Mouse (Mus musculus) kidney, postnatal 0 days (tissue): Measurements from ENCODE around the gene Spryd4. TPM values are rescaled to one million over a fixed set of nuclear protein-coding genes. Genes with fewer than 3 reads are reported as not detected.
"Not testable (repeated sequence)": the region's sequence is repeated elsewhere in the genome, so short reads cannot be mapped to it uniquely, and the experiment has no call there.

Source experiments
- ATAC-seq: fragments of 200-750 bp; cut with Nextera tagmentation; replicated peaks from 2 replicates; pipeline ENCODE4 v1.8.0; 2017; ENCODE audit warnings: low read depth, moderate number of reproducible peaks, moderate TSS enrichment, moderate library complexity; ENCODE audit not compliant: low FRiP score
- DNase-seq: peaks from one replicate; pipeline ENCODE4 v3.0.0-alpha.2; 2016; ENCODE audit warnings: low spot score
- H3K27ac ChIP-seq: fragments of 300-500 bp; sonication (generic); 2 replicates; pipeline ENCODE4 v1.5.1; 2014; ENCODE audit warnings: mild to moderate bottlenecking
- H3K27me3 ChIP-seq: fragments of 300-500 bp; sonication (generic); 2 replicates; pipeline ENCODE4 v1.6.1; 2014; ENCODE audit warnings: low read length, mixed read lengths; ENCODE audit not compliant: insufficient read depth
- H3K36me3 ChIP-seq: fragments of 300-500 bp; sonication (generic); 2 replicates; pipeline ENCODE4 v1.6.1; 2014; ENCODE audit warnings: low read length, mixed read lengths; ENCODE audit not compliant: insufficient read depth
- H3K4me1 ChIP-seq: fragments of 300-500 bp; sonication (generic); replicated peaks from 2 replicates; pipeline ENCODE4 v1.6.1; 2014; ENCODE audit warnings: antibody characterized with exemption, low read length, mixed read lengths; ENCODE audit not compliant: insufficient read depth
- H3K4me2 ChIP-seq: fragments of 300-500 bp; sonication (generic); 2 replicates; pipeline ENCODE4 v1.6.1; 2014; ENCODE audit warnings: mild to moderate bottlenecking, low read length, moderate library complexity, mixed read lengths
- H3K4me3 ChIP-seq: fragments of 300-500 bp; sonication (generic); replicated peaks from 2 replicates; pipeline ENCODE4 v1.5.1; 2014; ENCODE audit warnings: low read depth, low read length
- H3K9ac ChIP-seq: fragments of 300-500 bp; sonication (generic); 2 replicates; pipeline ENCODE4 v1.6.1; 2014; ENCODE audit warnings: low read depth, low read length
- H3K9me3 ChIP-seq: fragments of 300-500 bp; sonication (generic); replicated peaks from 2 replicates; pipeline ENCODE4 v1.6.1; 2016; ENCODE audit warnings: low read length, inconsistent platforms, mixed read lengths
- CTCF ChIP-seq: IDR thresholded peaks from 2 replicates; pipeline ENCODE4 v1.5.1; 2016; ENCODE audit warnings: antibody characterized with exemption, low read depth, mild to moderate bottlenecking, moderate library complexity
- whole genome bisulfite sequencing: fragments of 180-500 bp; shearing (Covaris S2); extraction: QIAGEN DNeasy Blood & Tissue Kit; methylation state at CpG from one replicate; pipeline ENCODE4 v1.1.7; 2014; 5-methylcytosine and 5-hydroxymethylcytosine counted together
- polyA plus RNA-seq: library from polyadenylated mRNA; unstranded; fragments of >200 nt; fragmentation: Nextera tagmentation; extraction: Ambion mirVana; gene quantifications from 2 replicates; pipeline ENCODE4 v1.2.1, GENCODE M21; 2015

The Spryd4 gene
- polyA plus RNA-seq, 1 experiment from 2014 or later = 35.1 TPM

GRCm38 (mm10) chr10:128175302-128175701, 36.3 kb downstream of the Spryd4 start:
- Histone ChIP-seq H3K4me1 (peaks cover 18% of the 10 kb centered on the region), H3K36me3 (no peaks in the 10 kb centered on the region), H3K27ac (peak overlapping the region; percentile 95), H3K9me3 (no peaks in the 10 kb centered on the region), H3K9ac (peak overlapping the region; percentile 76), H3K27me3 (no peaks in the 10 kb centered on the region), H3K4me2 (peak overlapping the region; percentile 79), H3K4me3 (peak overlapping the region; percentile 61)
- no peak for TF ChIP-seq CTCF
- ATAC-seq (no peak), DNase-seq (no peak)
- WGBS = 5% methylated on average over 3 of the region's 3 CpGs

- not testable (repeated sequence) for H3K4me3 ChIP-seq, ATAC-seq, H3K27ac ChIP-seq, H3K9ac ChIP-seq, H3K27me3 ChIP-seq, H3K9me3 ChIP-seq, H3K36me3 ChIP-seq, DNase-seq, H3K4me2 ChIP-seq
- 95% methylated on average over 10 of the region's 10 CpGs for WGBS
- H3K4me1 ChIP-seq = peaks cover 22% of the 10 kb centered on the region
Observed at GRCm38 (mm10) chr10:128171348-128171747, 40.3 kb downstream of the Spryd4 start.

DNA sequence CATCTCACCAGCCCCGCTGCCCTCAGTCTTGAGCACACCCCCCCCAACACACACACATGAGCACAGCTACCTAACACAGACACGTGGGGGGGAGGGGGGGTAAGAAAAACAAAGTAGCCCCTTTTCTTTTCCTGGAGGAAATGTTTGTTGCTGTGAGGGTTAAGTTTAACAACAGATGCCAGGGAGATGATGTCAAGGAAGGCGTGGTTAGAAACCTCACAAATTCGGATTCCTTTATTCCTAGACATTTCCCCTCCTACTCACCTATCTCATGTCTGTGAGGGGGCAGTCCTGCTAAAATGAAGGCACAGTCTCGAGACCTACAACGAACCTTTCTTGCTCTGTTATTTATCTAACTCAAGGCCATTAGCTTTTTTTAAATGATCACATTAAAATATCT, 44.5 kb downstream of the Spryd4 start:
- H3K27ac ChIP-seq = peak overlapping the region; percentile 73
- no peaks in the 10 kb centered on the region for H3K9me3 ChIP-seq
- peaks cover 7% of the 10 kb centered on the region; the same call in 1 of the 2 replicates for H3K4me1 ChIP-seq
- H3K4me2 ChIP-seq = no peak overlapping the region
- ATAC-seq = no peak; the same call in 1 of the 2 replicates
- no peak for TF ChIP-seq CTCF
- peak; percentile 78 for DNase-seq
- no peaks in the 10 kb centered on the region for H3K27me3 ChIP-seq
- WGBS = 25% methylated on average over 6 of the region's 6 CpGs
- no peak overlapping the region for H3K4me3 ChIP-seq
- H3K9ac ChIP-seq = no peak overlapping the region
- H3K36me3 ChIP-seq = no peaks in the 10 kb centered on the region

GRCm38 (mm10) chr10:128165726-128166125, 45.9 kb downstream of the Spryd4 start:
- DNase-seq, H3K4me3 ChIP-seq, H3K9ac ChIP-seq, H3K27me3 ChIP-seq, H3K27ac ChIP-seq, ATAC-seq, H3K36me3 ChIP-seq, H3K9me3 ChIP-seq, H3K4me2 ChIP-seq, H3K4me1 ChIP-seq: not testable (repeated sequence)
- 71% methylated on average over 2 of the region's 3 CpGs for WGBS

Other genes with a start within 250 kb of the Spryd4 start
- gene Hsd17b6, start 204.2 kb downstream of the Spryd4 start, polyA plus RNA-seq = not detected in 2 replicates
- gene Prim1, start 196.6 kb downstream of the Spryd4 start, polyA plus RNA-seq = 43.9 and 53.2 TPM in 2 replicates
- 769 and 820 TPM in 2 replicates for gene Naca, start 176.2 kb downstream of the Spryd4 start, polyA plus RNA-seq
- 467 and 468 TPM in 2 replicates for gene Ptges3, start 152.9 kb downstream of the Spryd4 start, polyA plus RNA-seq
- gene Atp5b, start 128.5 kb downstream of the Spryd4 start, polyA plus RNA-seq = 3,631 and 3,848 TPM in 2 replicates
- 9.8 and 11.3 TPM in 2 replicates for gene Baz2a, start 120.2 kb downstream of the Spryd4 start, polyA plus RNA-seq
- gene Rbms2, start 31.5 kb downstream of the Spryd4 start, polyA plus RNA-seq = 27.0 and 30.0 TPM in 2 replicates
- gene Gls2, start 17.4 kb downstream of the Spryd4 start, polyA plus RNA-seq = 0.68 and 0.79 TPM in 2 replicates
- gene Mip, start 14.0 kb upstream of the Spryd4 start, polyA plus RNA-seq = not detected in 2 replicates
- 26.4 and 33.3 TPM in 2 replicates for gene Timeless, start 20.3 kb upstream of the Spryd4 start, polyA plus RNA-seq
- gene Apon, start 42.3 kb upstream of the Spryd4 start, polyA plus RNA-seq = 0.11 and 0.34 TPM in 2 replicates
- gene Apof, start 56.9 kb upstream of the Spryd4 start, polyA plus RNA-seq = 0.21 and 0.42 TPM in 2 replicates
- 9.0 and 10.9 TPM in 2 replicates for gene Stat2, start 58.8 kb upstream of the Spryd4 start, polyA plus RNA-seq
- 0.13 and 0.16 TPM in 2 replicates for gene Il23a, start 86.9 kb upstream of the Spryd4 start, polyA plus RNA-seq
- gene Pan2, start 91.5 kb upstream of the Spryd4 start, polyA plus RNA-seq = 26.5 and 28.5 TPM in 2 replicates
- gene Cnpy2, start 110.7 kb upstream of the Spryd4 start, polyA plus RNA-seq = 350 and 363 TPM in 2 replicates
- 167 and 195 TPM in 2 replicates for gene Cs, start 125.9 kb upstream of the Spryd4 start, polyA plus RNA-seq
- gene Coq10a, start 157.2 kb upstream of the Spryd4 start, polyA plus RNA-seq = 18.3 and 19.7 TPM in 2 replicates
- 6.2 TPM in 2 replicates for gene Ankrd52, start 165.3 kb upstream of the Spryd4 start, polyA plus RNA-seq
- gene Slc39a5, start 189.4 kb upstream of the Spryd4 start, polyA plus RNA-seq = 56.0 and 64.8 TPM in 2 replicates
- 82.4 and 85.5 TPM in 2 replicates for gene Nabp2, start 199.7 kb upstream of the Spryd4 start, polyA plus RNA-seq
- gene Rnf41, start 199.8 kb upstream of the Spryd4 start, polyA plus RNA-seq = 34.9 and 39.3 TPM in 2 replicates
- 40.5 and 44.9 TPM in 2 replicates for gene Smarcc2, start 247.4 kb upstream of the Spryd4 start, polyA plus RNA-seq